8 mouse cellular contexts compared by ENCODE assay signal in the genomic region with DNA sequence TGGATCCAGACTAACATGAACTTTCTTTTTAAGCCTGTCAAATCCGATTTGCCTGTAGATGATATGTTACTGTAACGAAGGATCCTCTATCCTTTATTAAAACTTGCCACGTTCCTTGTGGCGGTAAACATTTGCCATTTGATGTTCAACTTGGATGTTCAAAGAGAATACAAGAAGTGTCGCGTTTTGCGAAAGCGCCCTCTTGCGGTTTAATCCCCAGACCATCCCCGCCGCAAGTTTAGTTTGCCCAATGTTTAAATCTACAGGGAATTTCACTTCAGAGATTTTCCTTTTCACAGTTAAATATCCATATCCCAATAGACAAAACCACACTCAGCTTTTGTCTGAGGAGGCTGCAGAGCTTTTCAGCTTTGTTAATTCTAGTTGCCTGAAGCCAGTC. TPM values are rescaled to one million over a fixed set of nuclear protein-coding genes. Genes with fewer than 3 reads are reported as not detected.
DNase-seq lines count a peak whose midpoint lies in the region; ATAC-seq and TF ChIP-seq lines count a peak whose summit lies in the region.

No protein-coding gene starts in this region.

- no peaks in the 10 kb centered on the region for H3K4me1 ChIP-seq in kidney, adult 2 months (ENCODE audit: control insufficient read depth, insufficient read depth, low read length)
- no peaks in the 10 kb centered on the region for H3K4me1 ChIP-seq in kidney, embryonic 16.5 days (ENCODE audit: insufficient read depth, low read length)
- H3K4me1 ChIP-seq in hindbrain, postnatal 0 days (ENCODE audit: insufficient read depth, low read length): no peaks in the 10 kb centered on the region

- no peak for TF ChIP-seq POLR2A in kidney, adult 2 months (IDR thresholded peaks at IDR 0.05; ENCODE audit: low read depth, low read length)

- no peak overlapping the region for H3K4me3 ChIP-seq in kidney, adult 2 months (ENCODE audit: insufficient read depth, low read depth, low read length)
- no peak overlapping the region for H3K4me3 ChIP-seq in kidney, embryonic 16.5 days (ENCODE audit: low read length)
- no peak overlapping the region for H3K4me3 ChIP-seq in hindbrain, postnatal 0 days (ENCODE audit: low read length)

- WGBS in kidney, adult 2 months: 16% methylated on average over 11 of the region's 11 CpGs
- WGBS in kidney, embryonic 16.5 days: 17% methylated on average over 11 of the region's 11 CpGs
- WGBS in hindbrain, postnatal 0 days: 21% methylated on average over 11 of the region's 11 CpGs

- peak; percentile 47 for DNase-seq in kidney, adult 2 months
- peak; percentile 52 for DNase-seq in ZHBTc4 (ENCODE audit: low read depth, low spot score)
- DNase-seq in cerebellum, postnatal 25 days: peak; percentile 37 to 74
- DNase-seq in hindbrain, postnatal 0 days (ENCODE audit: low spot score): peak; percentile 71
- DNase-seq in lung, adult 18-20 months: peak; percentile 12 to 20
- DNase-seq in right cerebral cortex, postnatal 4 days: peak; percentile 67
- no peak for DNase-seq in spleen, postnatal 4 days (ENCODE audit: low spot score in 2 of 2)

- ATAC-seq in kidney, embryonic 16.5 days (ENCODE audit: low FRiP score, low TSS enrichment): no peak
- no peak for ATAC-seq in hindbrain, postnatal 0 days

- no peak overlapping the region for H3K9ac ChIP-seq in kidney, embryonic 16.5 days (replicated peaks; ENCODE audit: low read length)
- no peak overlapping the region for H3K9ac ChIP-seq in hindbrain, postnatal 0 days (replicated peaks; ENCODE audit: low read length)

- no peaks in the 10 kb centered on the region for H3K9me3 ChIP-seq in kidney, embryonic 16.5 days (ENCODE audit: low read length)
- H3K9me3 ChIP-seq in hindbrain, postnatal 0 days (ENCODE audit: low read length): no peaks in the 10 kb centered on the region

- H3K36me3 ChIP-seq in kidney, adult 2 months (ENCODE audit: control insufficient read depth, insufficient read depth, low read length): no peaks in the 10 kb centered on the region
- no peaks in the 10 kb centered on the region for H3K36me3 ChIP-seq in kidney, embryonic 16.5 days (ENCODE audit: insufficient read depth, low read length)
- no peaks in the 10 kb centered on the region for H3K36me3 ChIP-seq in hindbrain, postnatal 0 days (ENCODE audit: insufficient read depth, low read length)

- H3K4me2 ChIP-seq in kidney, embryonic 16.5 days (replicated peaks; ENCODE audit: low read depth, low read length): no peak overlapping the region
- no peak overlapping the region for H3K4me2 ChIP-seq in hindbrain, postnatal 0 days (ENCODE audit: low read depth, low read length)

- H3K27me3 ChIP-seq in kidney, adult 2 months (replicated peaks; ENCODE audit: control insufficient read depth, insufficient read depth, low read length): no peaks in the 10 kb centered on the region
- H3K27me3 ChIP-seq in kidney, embryonic 16.5 days (ENCODE audit: insufficient read depth, low read length): no peaks in the 10 kb centered on the region
- H3K27me3 ChIP-seq in hindbrain, postnatal 0 days (ENCODE audit: insufficient read depth, low read length): no peaks in the 10 kb centered on the region

- H3K27ac ChIP-seq in kidney, adult 2 months (ENCODE audit: insufficient read depth, low read depth, low read length): no peak overlapping the region
- H3K27ac ChIP-seq in kidney, embryonic 16.5 days (ENCODE audit: low read length): no peak overlapping the region
- no peak overlapping the region for H3K27ac ChIP-seq in hindbrain, postnatal 0 days

- peak; percentile 63 for TF ChIP-seq CTCF in kidney, adult 2 months (conservative IDR thresholded peaks at IDR 0.05; ENCODE audit: insufficient read depth, insufficient read length, low read depth, low read length)
- TF ChIP-seq CTCF in hindbrain, postnatal 0 days (IDR thresholded peaks at IDR 0.05; ENCODE audit: low read depth): peak; percentile 63

RNA-seq across cellular contexts. Expression of a gene that starts 33.6 kb away (rescaled TPM):
- 27.2 and 28.5 TPM in 2 replicates for polyA plus RNA-seq in kidney, adult 2 months (2012; rRNA removed)
- polyA plus RNA-seq in kidney, embryonic 16.5 days (2015; fragmentation: Nextera tagmentation; extraction: Ambion mirVana): 11.1 and 13.2 TPM in 2 replicates
- 2.8 and 3.9 TPM in 2 replicates for total RNA-seq in hindbrain, postnatal 0 days (2014; rRNA removed)
- 3.8 and 4.2 TPM in 2 replicates for polyA plus RNA-seq in hindbrain, postnatal 0 days (2015; fragmentation: Nextera tagmentation; extraction: Ambion mirVana)

RNA-seq across cellular contexts. Expression of a gene that starts 39.8 kb away (rescaled TPM):
- 56.2 and 56.3 TPM in 2 replicates for polyA plus RNA-seq in kidney, adult 2 months (2012; rRNA removed)
- polyA plus RNA-seq in kidney, embryonic 16.5 days (2015; fragmentation: Nextera tagmentation; extraction: Ambion mirVana): 115 and 124 TPM in 2 replicates
- total RNA-seq in hindbrain, postnatal 0 days (2014; rRNA removed): 135 and 145 TPM in 2 replicates
- polyA plus RNA-seq in hindbrain, postnatal 0 days (2015; fragmentation: Nextera tagmentation; extraction: Ambion mirVana): 117 and 119 TPM in 2 replicates

Comparison
In these comparisons a context has a peak if more than half of its experiments do, and no peak if none do; other contexts are left out.
1. DNase-seq: peak in kidney, adult 2 months (single experiment), ZHBTc4 (single experiment), cerebellum, postnatal 25 days (2 of 2), hindbrain, postnatal 0 days (single experiment), lung, adult 18-20 months (2 of 2) and right cerebral cortex, postnatal 4 days (single experiment); none in spleen, postnatal 4 days (0 of 2).